Mouse (Mus musculus) midbrain, postnatal 0 days (tissue): ENCODE results near the gene Glb1l. TPM values are rescaled to one million over a fixed set of nuclear protein-coding genes. Genes with fewer than 3 reads are reported as not detected.

Experiments
- ATAC-seq: fragments of 200-750 bp; cut with Nextera tagmentation; 2 replicates; pipeline ENCODE4 v1.8.0; 2017; ENCODE audit warnings: moderate number of reproducible peaks, mild to moderate bottlenecking, moderate TSS enrichment, moderate library complexity; ENCODE audit not compliant: low FRiP score
- DNase-seq: peaks from one replicate; pipeline ENCODE4 v3.0.0-alpha.2; 2015; ENCODE audit warnings: low spot score
- H3K27ac ChIP-seq: fragments of 300-500 bp; sonication (generic); 2 replicates; pipeline ENCODE4 v1.5.1; 2014; ENCODE audit warnings: low read depth, mild to moderate bottlenecking, low read length, mixed read lengths
- H3K27me3 ChIP-seq: fragments of 300-500 bp; sonication (generic); 2 replicates; pipeline ENCODE4 v1.6.1; 2014; ENCODE audit warnings: low read length, control low read depth, mixed read lengths; ENCODE audit not compliant: insufficient read depth
- H3K36me3 ChIP-seq: fragments of 300-500 bp; sonication (generic); 2 replicates; pipeline ENCODE4 v1.6.1; 2014; ENCODE audit warnings: low read length, control low read depth, mixed read lengths; ENCODE audit not compliant: insufficient read depth
- H3K4me1 ChIP-seq: fragments of 300-500 bp; sonication (generic); 2 replicates; pipeline ENCODE4 v1.6.1; 2014; ENCODE audit warnings: mild to moderate bottlenecking, control low read depth, antibody characterized with exemption, low read length, mixed read lengths; ENCODE audit not compliant: insufficient read depth
- H3K4me2 ChIP-seq: fragments of 300-500 bp; sonication (generic); 2 replicates; pipeline ENCODE4 v1.6.1; 2014; ENCODE audit warnings: low read depth, mild to moderate bottlenecking, low read length, mixed read lengths; ENCODE audit not compliant: poor library complexity, severe bottlenecking
- H3K4me3 ChIP-seq: fragments of 300-500 bp; sonication (generic); 2 replicates; pipeline ENCODE4 v1.5.1; 2014; ENCODE audit warnings: low read depth, mild to moderate bottlenecking, low read length, moderate library complexity
- H3K9ac ChIP-seq: fragments of 300-500 bp; sonication (generic); replicated peaks from 2 replicates; pipeline ENCODE4 v1.6.1; 2014; ENCODE audit warnings: mild to moderate bottlenecking, low read length, moderate library complexity, mixed read lengths; ENCODE audit not compliant: poor library complexity, severe bottlenecking
- H3K9me3 ChIP-seq: fragments of 300-500 bp; sonication (generic); 2 replicates; pipeline ENCODE4 v1.6.1; 2016; ENCODE audit warnings: low read length, control low read depth
- CTCF ChIP-seq: IDR thresholded peaks from 2 replicates; pipeline ENCODE4 v1.5.1; 2016; ENCODE audit warnings: antibody characterized with exemption, mild to moderate bottlenecking
- WGBS: fragments of 180-500 bp; shearing (Covaris S2); extraction: QIAGEN DNeasy Blood & Tissue Kit; methylation state at CpG from one replicate; pipeline ENCODE4 v1.1.7; 2014; 5-methylcytosine and 5-hydroxymethylcytosine counted together
- polyA plus RNA-seq: library from polyadenylated mRNA; unstranded; fragments of >200 nt; fragmentation: Nextera tagmentation; extraction: Ambion mirVana; gene quantifications from 2 replicates; pipeline ENCODE4 v1.2.1, GENCODE M21; 2015
- total RNA-seq: library from RNA; depleted of rRNA; stranded (reverse); fragments of >200 nt; gene quantifications from 2 replicates; pipeline ENCODE4 v1.2.3, GENCODE M21; 2014

Gene Glb1l
- total and polyA plus RNA-seq, 2 experiments from 2014 or later = 18.3 to 18.4 TPM

- WGBS = 79% methylated on average over 1 of the region's 1 CpGs
- ATAC-seq = no peak
- TF ChIP-seq CTCF = no peak
- DNase-seq = no peak
- Histone ChIP-seq H3K9me3 (no peaks in the 10 kb centered on the region), H3K4me1 (no peaks in the 10 kb centered on the region), H3K4me3 (no peak overlapping the region), H3K9ac (no peak overlapping the region), H3K27me3 (no peaks in the 10 kb centered on the region; the same call in 1 of the 2 replicates), H3K4me2 (no peak overlapping the region), H3K36me3 (no peaks in the 10 kb centered on the region), H3K27ac (no peak overlapping the region)
These were observed 17.0 kb upstream of the Glb1l start for GRCm38 (mm10) chr1:75227653-75228052.

GRCm38 (mm10) chr1:75226138-75226537 is 15.5 kb upstream of the Glb1l start:
- peaks cover 5% of the 10 kb centered on the region for H3K27me3 ChIP-seq
- no peaks in the 10 kb centered on the region for H3K4me1 ChIP-seq
- no peaks in the 10 kb centered on the region for H3K9me3 ChIP-seq
- WGBS = 70% methylated on average over 2 of the region's 2 CpGs
- H3K36me3 ChIP-seq = no peaks in the 10 kb centered on the region
- ATAC-seq (no peak), DNase-seq (no peak)
- TF ChIP-seq CTCF = no peak
- no peak overlapping the region for H3K4me2 ChIP-seq
- H3K27ac ChIP-seq = no peak overlapping the region
- no peak overlapping the region for H3K4me3 ChIP-seq
- H3K9ac ChIP-seq = no peak overlapping the region

- DNase-seq = no peak
These were observed 14.9 kb upstream of the Glb1l start for GRCm38 (mm10) chr1:75225473-75225872.

GRCm38 (mm10) chr1:75223532-75223931 is 12.9 kb upstream of the Glb1l start:
- no peaks in the 10 kb centered on the region for H3K9me3 ChIP-seq
- H3K27ac ChIP-seq = no peak overlapping the region
- no peak for TF ChIP-seq CTCF
- 65% methylated on average over 6 of the region's 6 CpGs for WGBS
- no peak overlapping the region for H3K9ac ChIP-seq
- H3K27me3 ChIP-seq = peaks cover 12% of the 10 kb centered on the region
- ATAC-seq = no peak
- no peak overlapping the region for H3K4me3 ChIP-seq
- no peak for DNase-seq
- 0 out of 2 replicates have a peak, but pooled peaks cover 4% of the 10 kb centered on the region for H3K4me1 ChIP-seq
- H3K4me2 ChIP-seq = no peak overlapping the region
- no peaks in the 10 kb centered on the region for H3K36me3 ChIP-seq

More at GRCm38 (mm10) chr1:75225473-75225872, 14.9 kb upstream of the Glb1l start:
- 55% methylated on average over 3 of the region's 3 CpGs for WGBS
- peaks cover 12% of the 10 kb centered on the region for H3K27me3 ChIP-seq
- no peak overlapping the region for H3K4me3 ChIP-seq
- ATAC-seq = no peak
- no peak overlapping the region for H3K27ac ChIP-seq
- no peaks in the 10 kb centered on the region for H3K9me3 ChIP-seq
- TF ChIP-seq CTCF = no peak
- H3K36me3 ChIP-seq = no peaks in the 10 kb centered on the region
- H3K4me2 ChIP-seq = no peak overlapping the region
- H3K9ac ChIP-seq = no peak overlapping the region
- no peaks in the 10 kb centered on the region for H3K4me1 ChIP-seq

- no peaks in the 10 kb centered on the region for H3K36me3 ChIP-seq
- peaks cover 12% of the 10 kb centered on the region for H3K27me3 ChIP-seq
- no peak overlapping the region for H3K9ac ChIP-seq
- 0 out of 2 replicates have a peak, but pooled peaks cover 4% of the 10 kb centered on the region for H3K4me1 ChIP-seq
- H3K4me2 ChIP-seq = no peak overlapping the region
- no peak overlapping the region for H3K27ac ChIP-seq
- ATAC-seq (no peak), DNase-seq (no peak)
- WGBS = 76% methylated on average over 6 of the region's 6 CpGs
- no peak for TF ChIP-seq CTCF
- no peaks in the 10 kb centered on the region for H3K9me3 ChIP-seq
- no peak overlapping the region for H3K4me3 ChIP-seq
These were observed 12.3 kb upstream of the Glb1l start for GRCm38 (mm10) chr1:75222926-75223325.

GRCm38 (mm10) chr1:75221538-75221937 is 10.9 kb upstream of the Glb1l start:
- no peaks in the 10 kb centered on the region for H3K36me3 ChIP-seq
- no peak overlapping the region for H3K9ac ChIP-seq
- H3K4me2 ChIP-seq = no peak overlapping the region
- H3K4me3 ChIP-seq = no peak overlapping the region
- H3K9me3 ChIP-seq = no peaks in the 10 kb centered on the region
- H3K27me3 ChIP-seq = peaks cover 12% of the 10 kb centered on the region
- no peak overlapping the region for H3K27ac ChIP-seq
- 0 out of 2 replicates have a peak, but pooled peaks cover 4% of the 10 kb centered on the region for H3K4me1 ChIP-seq
- WGBS = 86% methylated on average over 3 of the region's 3 CpGs
- DNase-seq (no peak), ATAC-seq (no peak)
- TF ChIP-seq CTCF = no peak
